Mouse (Mus musculus): Measurements from ENCODE around the gene Pik3r2.
A peak's percentile ranks its signal among the peaks of the same experiment; 100 is the strongest.

Pik3r2 gene

DNA sequence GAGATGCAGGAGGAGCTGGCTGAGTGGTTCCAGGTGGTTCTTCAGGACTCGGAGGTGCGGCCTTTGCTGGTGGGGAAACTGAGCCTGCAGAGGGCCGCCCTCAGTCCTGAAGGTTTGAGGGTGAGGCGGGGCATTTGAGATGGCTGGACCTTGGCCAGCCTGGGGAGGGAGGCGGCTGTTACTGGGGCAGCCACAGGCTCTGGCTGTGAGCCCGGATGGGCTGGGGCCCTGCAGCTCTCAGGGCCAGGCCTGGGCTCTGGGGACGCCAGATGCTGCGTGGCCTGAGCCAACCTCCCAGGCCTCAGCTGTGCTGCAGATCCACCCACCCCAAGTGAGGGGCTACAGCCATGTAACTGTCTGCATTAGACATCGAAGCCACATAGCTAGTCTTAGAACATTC, 2.7 kb downstream of the Pik3r2 start:
- DNase-seq (ENCODE audit: low read depth, low spot score): peak; percentile 94

DNA sequence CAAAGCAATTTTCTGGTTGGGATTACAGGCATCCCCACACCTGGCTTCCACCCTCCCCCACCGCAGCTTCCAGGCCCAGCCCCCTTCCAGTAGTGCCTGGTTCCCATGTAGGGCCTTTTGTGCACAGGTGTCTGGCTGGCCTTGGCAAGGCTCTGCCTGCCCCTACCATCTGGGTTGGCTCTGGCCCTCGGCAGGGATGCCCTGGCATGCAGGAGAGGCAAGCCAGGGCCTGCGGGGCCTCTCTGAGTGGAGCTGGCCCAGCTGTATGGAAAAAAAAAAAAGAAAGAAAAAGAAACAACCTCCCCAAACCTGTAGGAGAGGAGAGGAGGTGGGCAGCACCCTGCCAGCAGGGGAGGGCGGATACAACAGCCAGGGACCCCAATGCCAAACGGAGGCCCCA, 3.1 kb downstream of the Pik3r2 start:
- DNase-seq (ENCODE audit: low read depth, low spot score): no peak

GRCm38 (mm10) chr8:70772890-70773289, 3.6 kb downstream of the Pik3r2 start:
- DNase-seq (ENCODE audit: low read depth, low spot score): no peak

- no peak for DNase-seq (ENCODE audit: low read depth, low spot score)
Measured at GRCm38 (mm10) chr8:70772075-70772474, 4.4 kb downstream of the Pik3r2 start.

DNA sequence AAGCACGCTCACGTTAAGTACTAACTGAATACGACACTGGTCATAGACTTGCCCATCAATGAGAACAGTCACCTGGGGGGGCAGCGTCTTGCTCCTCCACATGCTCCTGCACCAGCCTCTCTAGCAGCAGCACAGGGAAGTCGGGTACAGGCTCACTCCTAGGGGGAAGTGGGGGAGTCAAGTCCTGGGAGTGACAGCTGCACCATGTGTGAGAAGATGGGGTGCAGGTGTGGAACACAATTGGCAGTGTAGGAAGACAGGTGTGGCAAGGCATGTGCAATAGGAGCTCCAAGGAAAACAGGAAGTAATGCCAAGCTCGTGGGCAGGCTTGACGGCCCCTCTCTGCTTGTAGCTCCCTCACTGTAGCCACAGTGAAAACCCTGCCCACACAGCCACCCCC, 5.3 kb downstream of the Pik3r2 start:
- no peak for DNase-seq (ENCODE audit: low read depth, low spot score)

DNA sequence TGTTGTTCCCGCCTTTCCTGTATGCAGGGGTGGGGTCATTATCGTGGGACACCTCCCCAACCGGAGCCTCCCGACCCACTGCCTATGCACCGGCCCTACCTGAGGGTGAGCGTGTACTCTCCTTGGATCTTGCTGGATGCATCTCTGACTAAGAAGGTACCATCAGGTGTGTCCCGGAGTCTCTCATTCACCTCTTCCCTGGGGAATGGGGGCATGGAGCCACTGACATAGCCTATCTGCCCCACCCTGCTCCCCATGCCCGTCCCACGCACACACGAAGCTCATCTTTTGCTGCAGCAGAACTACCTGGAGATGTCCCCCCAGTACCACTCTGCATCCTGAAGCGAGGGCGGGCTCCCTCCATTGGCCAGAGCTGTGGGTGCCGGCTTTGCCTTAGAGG, 5.8 kb downstream of the Pik3r2 start:
- DNase-seq (ENCODE audit: low read depth, low spot score): no peak

- no peak for DNase-seq (ENCODE audit: low read depth, low spot score)
Measured at GRCm38 (mm10) chr8:70769858-70770257, 6.7 kb downstream of the Pik3r2 start.

GRCm38 (mm10) chr8:70769359-70769758, 7.2 kb downstream of the Pik3r2 start:
- DNase-seq (ENCODE audit: low read depth, low spot score): peak; percentile 91

GRCm38 (mm10) chr8:70768956-70769355, 7.6 kb downstream of the Pik3r2 start:
- no peak for DNase-seq (ENCODE audit: low read depth, low spot score)

GRCm38 (mm10) chr8:70768231-70768776, 8.2 kb downstream of the Pik3r2 start:
- DNase-seq (ENCODE audit: low read depth, low spot score): no peak

- DNase-seq (ENCODE audit: low read depth, low spot score): no peak
Measured at GRCm38 (mm10) chr8:70767503-70767902, 9.0 kb downstream of the Pik3r2 start.

GRCm38 (mm10) chr8:70766571-70767440, 9.7 kb downstream of the Pik3r2 start:
- peak; percentile 79 for DNase-seq (ENCODE audit: low read depth, low spot score)

DNA sequence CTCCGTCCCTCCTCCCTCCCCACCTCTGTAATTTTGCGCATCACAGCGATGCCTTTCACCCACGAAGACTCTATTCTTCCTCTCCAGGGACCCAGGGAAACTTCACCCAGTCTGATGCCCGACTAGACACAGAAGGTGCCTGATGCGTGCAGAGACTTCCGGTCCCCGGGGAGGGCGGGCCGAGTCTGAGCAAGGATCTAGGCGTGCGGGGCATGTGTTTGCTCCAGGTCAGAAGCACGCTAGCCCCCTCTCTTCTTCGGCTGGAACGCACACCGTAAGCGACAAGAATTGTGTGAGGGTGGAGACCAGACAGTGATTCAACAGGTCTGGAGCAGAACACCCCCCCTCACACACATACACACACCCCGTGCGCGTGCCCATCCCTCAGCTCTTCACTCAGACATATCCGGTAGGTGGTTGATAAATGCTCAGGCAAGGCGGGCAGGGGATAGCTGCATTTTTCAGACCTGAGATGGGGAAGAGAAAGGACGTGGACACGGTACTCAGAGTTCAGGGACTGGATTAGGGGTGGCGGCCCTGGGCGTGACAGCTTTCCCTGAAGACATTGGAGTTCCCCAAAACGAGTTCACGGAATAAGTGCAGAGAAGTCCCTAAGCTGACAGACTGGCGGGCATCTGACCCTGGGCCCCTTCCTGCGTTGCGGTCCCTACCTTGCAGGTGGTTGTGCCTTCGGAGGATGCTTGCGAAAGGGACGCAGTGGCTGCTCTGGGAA, 10.5 kb downstream of the Pik3r2 start:
- no peak for DNase-seq (ENCODE audit: low read depth, low spot score)

- no peak for DNase-seq (ENCODE audit: low read depth, low spot score)
Measured at GRCm38 (mm10) chr8:70765329-70765728, 11.2 kb downstream of the Pik3r2 start.

DNA sequence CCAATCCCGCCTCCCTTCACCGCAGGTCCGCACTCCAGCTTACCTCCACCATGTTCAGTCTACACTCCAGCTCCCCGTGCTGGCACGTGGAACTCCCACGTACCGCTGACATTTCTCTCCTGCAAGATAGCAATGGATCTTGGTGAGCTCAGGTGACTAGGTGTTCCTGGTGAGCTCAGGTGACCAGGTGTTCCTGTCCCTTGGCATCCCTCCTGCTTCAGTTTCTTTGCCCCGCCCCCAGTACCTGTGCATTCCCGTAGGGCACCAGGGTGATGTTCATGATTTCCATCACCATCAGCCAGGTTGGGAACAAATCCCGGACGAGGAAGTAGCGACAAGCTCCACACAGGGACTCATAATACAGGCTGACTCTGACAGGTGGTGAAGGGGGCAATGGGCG, 11.8 kb downstream of the Pik3r2 start:
- DNase-seq (ENCODE audit: low read depth, low spot score): no peak

- DNase-seq (ENCODE audit: low read depth, low spot score): no peak
Measured at GRCm38 (mm10) chr8:70764026-70764425, 12.5 kb downstream of the Pik3r2 start.

GRCm38 (mm10) chr8:70763354-70763753, 13.2 kb downstream of the Pik3r2 start:
- DNase-seq (ENCODE audit: low read depth, low spot score): no peak

DNA sequence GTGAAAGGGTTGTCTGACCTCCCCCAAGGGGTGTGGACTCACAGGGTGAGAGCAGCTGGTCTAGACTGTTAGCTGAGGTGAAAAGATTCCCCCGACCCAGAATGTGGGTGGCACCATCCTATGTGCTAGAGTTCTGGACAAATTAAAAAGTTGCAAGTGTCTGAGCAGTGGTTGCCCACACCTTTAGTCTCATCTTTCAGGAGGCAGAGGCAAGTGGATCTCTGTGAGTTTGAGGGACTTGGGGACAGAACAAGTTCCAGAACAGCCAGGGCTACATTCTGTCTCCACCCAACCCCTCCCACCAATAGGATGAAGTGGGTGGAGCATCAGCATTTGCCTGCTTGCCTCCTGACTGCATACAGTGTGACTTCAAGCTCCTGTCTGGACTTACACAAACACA, 14.4 kb downstream of the Pik3r2 start:
- DNase-seq (ENCODE audit: low read depth, low spot score): no peak

GRCm38 (mm10) chr8:70760775-70761406, 15.6 kb downstream of the Pik3r2 start, which contains the start of gene Mpv17l2:
Gene Mpv17l2 (minus strand): TSS chr8:70760946.
- DNase-seq (ENCODE audit: low read depth, low spot score): peak; percentile 99

DNA sequence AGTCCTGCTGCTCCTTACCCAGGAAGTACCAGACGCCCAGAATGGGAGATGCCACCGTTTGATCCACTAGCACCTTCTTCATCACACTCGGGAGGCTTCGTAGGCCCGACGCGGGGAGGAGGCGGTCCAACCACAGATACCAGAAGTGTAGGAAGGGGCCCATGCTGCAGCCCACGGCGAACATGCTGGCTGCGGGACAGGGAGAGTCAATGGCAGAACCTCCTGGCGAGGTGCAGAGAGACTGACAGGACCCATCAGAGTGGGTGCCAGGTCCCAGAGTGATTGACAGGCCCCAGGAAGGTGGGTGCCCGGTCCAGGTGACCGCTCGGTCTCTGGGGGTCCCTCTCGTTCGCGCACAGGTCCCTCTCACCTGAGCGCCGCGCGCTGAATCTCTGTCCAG, 16.2 kb downstream of the Pik3r2 start:
- no peak for DNase-seq (ENCODE audit: low read depth, low spot score)

DNA sequence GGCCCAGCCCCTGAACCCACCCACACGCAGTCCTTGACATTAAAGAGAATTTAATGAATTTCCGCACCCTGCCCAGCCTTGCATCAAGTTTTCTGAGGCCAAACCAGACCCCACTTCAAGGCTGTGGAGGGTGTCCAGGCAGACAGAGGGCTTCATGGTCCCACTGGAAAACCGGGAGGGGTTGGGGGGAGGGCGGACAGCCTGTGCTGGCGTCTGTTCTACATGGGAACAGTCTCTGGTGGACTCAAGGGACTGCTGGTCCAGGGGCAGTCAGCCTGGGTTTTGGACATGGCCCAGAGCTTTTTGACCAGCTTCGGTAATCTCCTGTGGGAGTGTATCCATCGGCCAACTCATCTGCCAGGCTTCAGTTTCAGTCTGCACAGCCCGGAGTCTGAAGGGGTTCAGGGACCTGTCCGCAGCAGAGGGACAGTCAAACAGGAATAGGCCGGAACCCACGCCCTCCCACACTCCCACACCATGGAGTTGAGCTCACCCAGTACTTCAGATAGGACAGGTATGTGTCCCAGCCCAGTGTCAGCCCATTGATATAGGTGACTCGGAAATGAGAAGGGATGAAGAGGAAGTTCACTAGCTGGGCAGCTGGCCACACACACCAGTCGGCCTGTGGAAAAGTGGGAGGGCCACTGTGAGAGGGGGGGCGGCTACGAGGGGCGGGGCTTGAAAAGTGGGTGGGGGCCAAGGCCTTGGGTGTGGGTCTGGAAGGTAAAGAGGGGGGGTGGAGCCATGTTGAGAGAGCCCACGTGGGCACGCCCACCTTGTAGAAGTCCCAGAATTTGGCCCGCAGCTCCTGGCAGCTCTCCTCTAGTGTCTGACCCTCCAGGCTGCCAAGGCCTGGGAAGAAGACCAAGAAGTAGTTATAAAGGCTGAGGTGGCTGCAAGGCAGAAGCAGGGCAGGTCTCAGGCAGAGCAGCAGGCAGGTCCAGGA, 17.6 kb downstream of the Pik3r2 start:
- DNase-seq (ENCODE audit: low read depth, low spot score): no peak

Data from skeletal muscle tissue, adult 2 months (tissue).